Mouse (Mus musculus) olfactory bulb, adult 2 months (tissue): ENCODE measurements around the gene Ap5b1. TPM values are rescaled to one million over a fixed set of nuclear protein-coding genes. Genes with fewer than 3 reads are reported as not detected.
A peak's percentile ranks its signal among the peaks of the same experiment; 100 is the strongest.

Experiments used
- H3K27ac ChIP-seq: fragments of 200-500 bp; 2 replicates; pipeline ENCODE4 v1.5.1; 2012; ENCODE audit warnings: low read depth, low read length; ENCODE audit not compliant: insufficient read depth
- H3K4me1 ChIP-seq: fragments of 200-500 bp; 2 replicates; pipeline ENCODE4 v1.6.1; 2012; ENCODE audit warnings: low read length; ENCODE audit not compliant: control insufficient read depth, insufficient read depth
- H3K4me3 ChIP-seq: fragments of 200-500 bp; 2 replicates; pipeline ENCODE4 v1.5.1; 2012; ENCODE audit warnings: mild to moderate bottlenecking, low read depth, low read length, moderate library complexity; ENCODE audit not compliant: insufficient read depth
- CTCF ChIP-seq: fragments of 200-500 bp; IDR thresholded peaks from 2 replicates; pipeline ENCODE4 v1.5.1; 2012; ENCODE audit warnings: low read depth, mild to moderate bottlenecking, low read length, moderate library complexity; ENCODE audit not compliant: insufficient read depth
- POLR2A ChIP-seq: fragments of 200-500 bp; IDR thresholded peaks from 2 replicates; pipeline ENCODE4 v1.6.1; 2012; ENCODE audit warnings: mild to moderate bottlenecking, low read depth, low read length, moderate library complexity; ENCODE audit not compliant: insufficient read depth
- WGBS: fragments of 180-500 bp; shearing (Covaris S2); methylation state at CpG from one replicate; pipeline ENCODE4 v1.1.7; 2018; 5-methylcytosine and 5-hydroxymethylcytosine counted together
- polyA plus RNA-seq: library from polyadenylated mRNA; stranded (reverse); fragments of >200 nt; gene quantifications from 2 replicates; pipeline ENCODE4 v1.2.4, GENCODE M21; 2012; ENCODE audit warnings: low replicate concordance; ENCODE audit not compliant: missing spikeins, insufficient read depth, insufficient read length

Ap5b1 gene
- polyA plus RNA-seq, 1 experiment = not detected

- no peak overlapping the region for H3K27ac ChIP-seq
- WGBS = 75% methylated on average over 19 of the region's 19 CpGs
- peaks cover 13% of the 10 kb centered on the region for H3K4me1 ChIP-seq
- TF ChIP-seq POLR2A (no peak), CTCF (no peak)
- no peak overlapping the region for H3K4me3 ChIP-seq
These were observed 4.7 kb downstream of the Ap5b1 start for GRCm38 (mm10) chr19:5572331-5573125.

DNA sequence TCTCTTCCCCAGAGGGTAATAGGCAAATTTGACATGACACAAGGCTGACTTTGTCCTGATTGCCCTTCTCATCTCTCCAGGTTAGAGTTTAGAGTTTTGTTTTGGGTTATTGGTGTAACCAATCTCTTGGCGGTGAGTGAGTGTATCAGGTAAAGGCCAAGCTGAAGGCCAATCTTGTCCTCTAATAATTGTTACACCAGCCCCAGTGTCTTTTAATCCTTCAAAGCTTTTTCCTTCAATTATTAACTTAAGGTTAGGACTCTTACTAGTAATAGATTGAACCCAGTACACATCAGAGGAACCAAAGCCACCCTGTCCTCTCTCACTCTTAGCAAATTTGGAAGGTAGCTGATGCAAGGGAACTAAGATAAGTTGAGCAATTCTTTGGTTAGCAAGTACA is 7.5 kb downstream of the Ap5b1 start:
- Histone ChIP-seq H3K27ac (no peak overlapping the region), H3K4me3 (no peak overlapping the region), H3K4me1 (peaks cover 4% of the 10 kb centered on the region; the same call in 1 of the 2 replicates)
- no peak for TF ChIP-seq POLR2A
- TF ChIP-seq CTCF = no peak
- WGBS = 100% methylated on average over 1 of the region's 1 CpGs

DNA sequence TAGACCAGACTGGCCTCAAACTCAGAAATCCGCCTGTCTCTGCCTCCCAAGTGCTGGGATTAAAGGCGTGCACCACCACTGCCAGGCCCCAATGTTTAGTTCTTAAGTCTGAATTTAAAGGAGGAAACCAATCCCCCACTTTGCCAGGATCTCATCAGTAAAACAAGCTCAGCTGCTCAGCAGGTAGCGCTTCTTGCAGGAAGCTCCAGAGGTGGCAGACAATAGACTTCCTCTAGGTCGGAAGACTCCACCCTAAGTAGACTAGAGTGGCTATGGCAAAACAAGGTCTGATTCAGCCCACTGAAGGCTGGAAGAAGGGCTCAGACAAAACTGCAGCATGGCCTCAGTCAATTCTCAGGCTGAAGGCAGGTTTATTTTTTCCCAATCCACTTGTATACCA is 12.1 kb downstream of the Ap5b1 start:
- 72% methylated on average over 4 of the region's 4 CpGs for WGBS
- TF ChIP-seq POLR2A (no peak), CTCF (no peak)

DNA sequence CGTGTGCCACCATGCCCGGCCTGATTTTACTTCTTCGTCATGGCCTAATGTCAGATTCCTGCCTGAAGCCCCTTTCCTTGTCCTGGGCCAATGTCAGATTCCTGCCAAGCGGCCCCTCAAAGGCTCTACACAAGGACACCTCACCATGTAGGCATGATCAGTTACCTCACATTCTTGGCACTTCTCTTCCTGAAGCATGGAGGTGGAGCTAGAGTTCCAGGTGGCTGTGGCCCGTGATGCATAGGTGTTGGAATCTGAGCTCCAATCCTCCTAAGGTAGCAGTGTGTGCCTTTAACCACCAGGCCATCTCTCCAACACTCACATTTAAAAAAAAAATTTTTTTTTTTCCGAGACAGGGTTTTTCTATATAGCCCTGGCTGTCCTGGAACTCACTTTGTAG is 13.0 kb downstream of the Ap5b1 start:
- H3K4me1 ChIP-seq = no peaks in the 10 kb centered on the region
- WGBS = 87% methylated on average over 6 of the region's 6 CpGs
- no peak for TF ChIP-seq POLR2A
- TF ChIP-seq CTCF = no peak
- no peak overlapping the region for H3K27ac ChIP-seq
- H3K4me3 ChIP-seq = no peak overlapping the region

More for the DNA sequence above, 12.1 kb downstream of the Ap5b1 start:
- Histone ChIP-seq H3K27ac (no peak overlapping the region), H3K4me3 (no peak overlapping the region), H3K4me1 (no peaks in the 10 kb centered on the region)

- Histone ChIP-seq H3K4me1 (no peaks in the 10 kb centered on the region), H3K27ac (no peak overlapping the region), H3K4me3 (no peak overlapping the region)
- 72% methylated on average over 2 of the region's 2 CpGs for WGBS
- no peak for TF ChIP-seq POLR2A
- no peak for TF ChIP-seq CTCF
These were observed 14.2 kb downstream of the Ap5b1 start for GRCm38 (mm10) chr19:5581995-5582394.

- WGBS = 70% methylated on average over 9 of the region's 9 CpGs
- Histone ChIP-seq H3K4me1 (no peaks in the 10 kb centered on the region), H3K27ac (no peak overlapping the region), H3K4me3 (no peak overlapping the region)
- TF ChIP-seq POLR2A (no peak), CTCF (no peak)
These were observed 21.3 kb downstream of the Ap5b1 start for GRCm38 (mm10) chr19:5589159-5589558.

DNA sequence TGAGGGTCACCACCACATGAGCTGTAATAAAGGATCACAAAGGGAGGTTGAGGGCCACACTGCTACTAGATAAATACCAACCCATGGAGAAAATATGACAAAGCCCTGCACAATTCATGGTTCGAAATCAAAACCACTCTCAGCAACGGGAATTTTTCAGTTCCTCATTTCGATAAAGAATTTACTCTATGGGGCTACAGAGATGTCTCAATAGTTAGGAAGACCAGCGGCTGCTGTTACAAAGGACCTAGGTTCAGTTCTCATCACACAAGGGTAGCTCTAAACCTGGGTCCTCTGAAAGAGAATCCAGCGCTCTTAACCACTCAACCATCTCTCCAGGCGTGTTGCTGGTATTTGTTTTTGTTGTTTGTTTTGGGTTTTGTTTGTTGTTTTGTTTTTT is 24.1 kb downstream of the Ap5b1 start:
- WGBS = 93% methylated on average over 6 of the region's 6 CpGs
- Histone ChIP-seq H3K27ac (no peak overlapping the region), H3K4me1 (no peaks in the 10 kb centered on the region), H3K4me3 (no peak overlapping the region)
- TF ChIP-seq POLR2A = no peak
- no peak for TF ChIP-seq CTCF

DNA sequence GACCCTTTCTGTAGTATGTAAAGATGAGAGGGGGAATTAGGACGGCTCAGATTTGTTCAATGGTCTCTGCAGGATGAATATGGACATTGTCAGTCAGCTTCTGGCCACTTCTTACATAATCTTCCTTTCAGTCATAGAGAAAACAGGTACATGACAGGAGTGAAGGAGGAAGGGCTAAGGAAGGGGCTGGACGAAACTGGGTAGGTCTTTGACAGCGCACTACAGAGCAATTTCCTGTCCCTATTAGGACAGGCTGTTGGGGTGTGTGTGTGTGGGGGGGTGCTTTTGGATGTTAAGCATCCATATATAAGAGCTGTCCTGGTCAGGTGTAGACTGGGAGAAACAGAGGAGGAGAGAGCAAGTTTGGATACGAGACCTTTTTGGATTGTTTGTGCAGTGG is 31.4 kb downstream of the Ap5b1 start:
- peaks cover 13% of the 10 kb centered on the region for H3K4me1 ChIP-seq
- no peak for TF ChIP-seq CTCF
- no peak for TF ChIP-seq POLR2A
- H3K27ac ChIP-seq = no peak overlapping the region
- no peak overlapping the region for H3K4me3 ChIP-seq
- WGBS = 72% methylated on average over 4 of the region's 4 CpGs

- no peak; the same call in 1 of the 2 replicates for TF ChIP-seq POLR2A
- TF ChIP-seq CTCF = no peak
- Histone ChIP-seq H3K4me3 (peak within 1 kb of the TSS; percentile 84), H3K27ac (peak within 1 kb of the TSS; percentile 50; the same call in 1 of the 2 replicates), H3K4me1 (peaks cover 13% of the 10 kb centered on the region)
- under 1% methylated on average over 57 of the region's 64 CpGs for WGBS
These were observed 34.1 kb downstream of the Ap5b1 start, which contains the start of gene Rnaseh2c for GRCm38 (mm10) chr19:5601752-5602541. Rnaseh2c (plus strand) TSS chr19:5601873.
